Mouse (Mus musculus) brain, embryonic 14.5 days (tissue): ENCODE results near the gene Gm4922.

ENCODE experiments used
- CTCF ChIP-seq: fragments of 200-500 bp; IDR thresholded peaks from 2 replicates; pipeline ENCODE4 v1.5.1; 2012; ENCODE audit warnings: inconsistent platforms, mild to moderate bottlenecking, moderate library complexity, borderline replicate concordance; ENCODE audit not compliant: insufficient read depth, insufficient read length; ENCODE audit errors: extremely low read depth
- POLR2A ChIP-seq: fragments of 200-500 bp; IDR thresholded peaks from 2 replicates; pipeline ENCODE4 v1.6.1; 2012; ENCODE audit warnings: mild to moderate bottlenecking, inconsistent platforms, borderline replicate concordance; ENCODE audit not compliant: poor library complexity, insufficient read depth, insufficient read length, severe bottlenecking; ENCODE audit errors: extremely low read depth

GRCm38 (mm10) chr10:18769909-18770308 lies 16.7 kb downstream of the Gm4922 start:
- TF ChIP-seq CTCF, result no peak
- no peak for TF ChIP-seq POLR2A
